Mouse (Mus musculus) hematopoietic stem cell, adult 5-6 weeks (primary cell): ENCODE results near the gene Enkd1. TPM values are rescaled to one million over a fixed set of nuclear protein-coding genes. Genes with fewer than 3 reads are reported as not detected.

Source experiments
- ATAC-seq, 2 experiments: fragments of 125-278 bp in 1 of 2; replicated peaks in 1 of 2; 2 replicates each; pipeline ENCODE4 v1.8.0; 2016 to 2017; ENCODE audit warnings: inconsistent platforms in 2 of 2, mild to moderate bottlenecking in 2 of 2, moderate number of reproducible peaks in 2 of 2, low read depth in 1 of 2, moderate TSS enrichment in 1 of 2; ENCODE audit not compliant: low FRiP score in 2 of 2, poor library complexity in 2 of 2, severe bottlenecking in 2 of 2, insufficient read depth in 1 of 2, low TSS enrichment in 1 of 2
- total RNA-seq: library from RNA; stranded (forward); fragments of 172-1452, 232-1000 nt; gene quantifications from 2 replicates; pipeline ENCODE4 v1.2.3, GENCODE M21; 2017

Gene Enkd1
- total RNA-seq: 16.1 and 17.6 TPM in 2 replicates

DNA sequence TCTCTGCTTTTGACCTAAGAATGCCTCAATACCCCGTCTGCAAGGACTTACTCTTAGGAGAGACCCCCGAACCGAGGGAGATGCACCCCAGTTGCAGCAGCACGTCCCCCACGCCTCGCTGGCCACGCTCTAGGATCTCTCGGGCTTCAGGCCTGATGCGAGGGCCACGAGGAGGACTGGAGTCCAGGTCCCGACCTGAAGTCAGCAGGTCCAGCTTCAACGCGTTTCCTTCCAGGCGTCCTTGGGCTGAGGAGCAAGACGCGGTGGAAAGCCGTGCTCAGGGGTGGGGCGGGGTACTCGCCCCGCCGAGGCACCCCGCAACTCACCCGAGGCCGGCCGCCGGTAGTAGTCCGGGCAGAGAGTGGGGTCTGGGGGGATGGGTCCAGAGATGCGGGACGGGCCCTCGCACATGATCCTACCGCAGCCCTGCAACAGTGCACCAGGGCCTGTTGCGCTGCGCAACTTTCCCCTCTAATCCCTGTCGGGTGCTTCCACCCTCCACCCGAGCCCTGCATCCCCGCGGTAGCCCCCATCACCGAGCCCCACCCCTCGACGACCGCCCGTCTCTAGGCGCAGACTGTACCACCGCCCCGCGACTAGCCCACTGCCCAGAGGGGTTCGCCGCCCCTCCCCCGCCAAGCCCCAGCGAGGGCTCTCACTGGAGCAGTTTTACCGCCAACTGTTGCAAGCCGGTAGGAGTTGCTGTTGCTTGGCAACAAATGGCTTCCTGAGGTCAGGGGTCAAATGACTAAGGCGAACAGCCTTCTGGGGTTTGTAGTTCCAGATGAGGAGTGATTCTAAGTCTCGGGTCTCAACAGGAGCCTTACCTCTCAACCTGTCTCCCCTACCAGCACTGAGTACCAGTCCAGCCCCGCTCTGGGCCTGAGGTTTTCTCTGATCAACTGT is at the start of gene Enkd1, which contains the start of gene 4933405L10Rik:
Gene Enkd1, minus strand, starts transcription at position 713 of the 906 bp plus-strand sequence.
Gene 4933405L10Rik, plus strand, starts transcription at position 158 of the 906 bp plus-strand sequence.
- peak; percentile 91 to 93 for ATAC-seq

DNA sequence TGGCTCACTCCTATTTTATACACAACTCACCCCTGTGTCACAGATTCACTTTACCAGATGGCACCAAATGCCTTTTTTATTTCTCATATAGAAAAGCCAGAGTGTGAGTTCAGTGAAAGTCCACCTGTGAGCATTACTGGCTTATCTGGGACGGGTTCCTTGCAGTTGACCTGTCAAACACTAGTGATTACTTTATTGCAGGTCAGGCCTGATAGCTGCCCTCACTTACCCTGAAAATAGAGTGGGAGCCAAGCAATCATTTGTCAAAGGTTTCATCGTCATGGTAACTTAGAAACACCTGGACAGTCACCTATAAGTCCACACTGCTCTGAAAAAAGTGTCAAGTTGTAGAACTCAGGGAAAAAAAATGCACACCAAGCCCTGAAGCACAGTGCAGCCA is 46.7 kb upstream of the Enkd1 start:
- ATAC-seq: no peak

DNA sequence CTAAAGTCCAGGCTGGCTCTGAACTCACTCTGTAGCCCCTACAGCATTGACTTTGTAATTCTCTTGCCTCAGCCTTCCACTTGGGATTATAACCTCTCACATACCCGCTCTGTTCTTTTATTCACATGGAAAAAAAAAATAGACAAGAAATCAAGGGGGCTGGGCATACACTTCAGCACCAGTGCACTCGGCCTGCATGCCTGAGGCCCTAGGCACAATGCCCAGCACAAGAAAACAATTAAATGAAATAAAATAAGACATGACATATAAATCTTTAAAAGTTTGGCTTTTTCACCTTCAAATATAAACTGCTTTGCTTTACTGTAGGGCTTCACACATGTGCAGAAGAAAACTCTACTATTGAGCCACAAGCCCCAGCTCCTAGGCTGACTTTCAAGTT is 45.9 kb upstream of the Enkd1 start:
- no peak for ATAC-seq

DNA sequence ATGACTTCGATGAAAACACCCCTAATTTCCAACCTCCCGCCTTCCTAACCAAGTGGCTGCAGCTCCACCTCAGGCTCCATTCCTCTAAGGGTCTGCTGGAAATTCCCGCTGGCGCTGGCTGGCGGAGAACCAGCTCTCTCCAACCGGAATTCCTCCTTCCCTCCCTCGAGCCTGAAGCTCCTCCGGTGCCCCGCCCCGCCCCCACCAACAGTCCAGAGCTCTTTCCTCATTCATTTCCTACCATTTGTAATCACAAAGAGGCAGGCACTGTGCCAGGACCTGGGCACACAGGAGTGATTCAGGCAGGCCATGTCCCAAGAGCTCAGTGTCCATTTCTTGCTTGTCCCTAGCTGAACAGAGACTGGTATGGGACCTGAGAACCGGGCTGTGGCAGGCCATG is 42.6 kb upstream of the Enkd1 start:
- peak in 1 of 2 experiments; percentile 29; a peak in 1 of 4 replicates for ATAC-seq

DNA sequence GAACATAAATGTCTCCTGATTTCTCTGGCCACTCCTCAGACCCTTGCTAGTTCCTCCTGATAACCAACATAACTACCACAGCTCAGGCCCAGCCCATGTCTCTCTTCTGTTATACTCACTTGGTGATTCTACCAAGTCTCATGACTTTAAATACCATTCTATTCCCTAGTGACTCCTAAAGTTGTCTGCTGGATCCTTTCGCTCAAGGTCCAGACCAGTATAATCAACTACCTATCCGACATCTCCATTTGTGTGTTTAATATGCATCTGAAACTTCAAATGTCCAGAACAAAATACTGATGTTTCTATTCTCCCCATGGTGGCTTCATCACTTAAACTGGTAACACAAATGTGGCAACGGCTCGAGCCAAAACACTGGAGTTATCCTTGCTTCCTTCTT is 35.3 kb upstream of the Enkd1 start:
- ATAC-seq: no peak

DNA sequence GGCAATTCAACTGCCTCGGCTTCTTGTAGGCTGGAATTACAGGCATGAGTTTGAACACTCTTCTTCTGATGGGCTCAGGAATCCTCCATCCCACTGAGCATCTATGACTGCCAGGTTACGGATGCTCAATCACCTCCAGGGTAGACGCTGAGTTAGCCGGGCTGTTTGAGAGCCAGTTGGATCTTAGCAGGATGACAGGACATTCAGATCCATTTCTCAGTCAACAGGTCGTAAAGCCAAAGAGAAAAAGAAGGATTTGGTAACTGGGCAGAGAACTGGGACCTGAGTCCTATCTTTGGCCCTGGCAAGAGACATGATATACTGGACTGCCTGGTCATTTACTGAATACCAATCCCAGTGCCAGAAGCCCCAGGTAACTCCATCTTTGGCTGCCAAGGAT is 31.2 kb upstream of the Enkd1 start:
- no peak for ATAC-seq

DNA sequence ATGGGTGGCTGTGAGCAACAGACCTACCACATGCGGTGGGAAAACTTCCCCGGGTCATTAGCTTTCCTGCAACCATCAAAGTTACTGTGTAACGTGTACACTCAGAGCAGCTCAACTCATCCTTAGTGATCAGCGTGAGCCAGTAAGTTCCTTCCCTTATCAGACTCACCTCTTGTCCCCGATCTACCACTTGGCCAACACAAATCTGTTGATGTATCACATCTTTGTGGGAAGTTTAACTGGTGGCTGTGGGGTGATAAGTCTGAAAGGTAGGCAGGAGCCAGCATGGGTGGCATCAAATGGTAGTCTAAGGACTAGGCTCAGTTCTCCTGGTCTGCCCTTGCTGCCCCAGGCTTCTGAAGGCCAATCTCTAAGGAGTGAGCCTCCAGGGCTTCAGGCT is 24.2 kb upstream of the Enkd1 start:
- no peak for ATAC-seq

DNA sequence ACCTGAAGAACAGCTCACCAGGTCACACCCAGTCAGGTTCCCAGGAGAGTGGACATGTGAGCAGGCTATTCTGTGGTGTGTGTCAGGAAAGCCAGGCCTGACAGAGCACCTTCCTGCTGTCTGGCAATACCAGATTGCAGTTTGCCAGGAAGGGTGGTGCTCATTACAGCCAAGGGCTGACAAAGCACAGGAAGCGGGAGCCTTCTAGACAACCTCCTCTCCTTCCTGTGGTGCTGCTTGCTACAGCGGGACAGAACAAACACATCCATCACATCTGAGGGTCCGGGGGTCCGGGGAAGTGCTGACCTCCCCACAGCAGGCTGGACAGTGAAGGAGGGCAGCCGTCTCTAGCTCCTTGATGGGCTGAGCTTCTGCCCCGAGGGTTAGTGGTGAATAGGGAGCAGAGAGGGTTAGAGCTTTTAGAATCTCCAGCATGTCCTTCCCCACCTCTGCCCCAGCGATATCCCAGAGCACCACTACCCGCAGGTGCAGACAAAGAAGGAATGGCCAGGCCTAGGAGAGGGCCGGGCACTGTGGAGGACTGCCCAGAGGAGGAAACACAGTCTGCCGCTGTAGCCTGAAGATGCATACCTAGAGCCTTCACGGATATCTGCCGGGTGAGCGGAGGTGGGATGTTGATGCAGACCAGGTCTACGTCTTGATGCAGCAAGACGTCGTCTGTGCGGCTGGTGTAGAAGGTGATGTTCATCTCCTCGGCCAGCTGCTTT is 19.6 kb upstream of the Enkd1 start:
- ATAC-seq: peak; percentile 81 to 87

DNA sequence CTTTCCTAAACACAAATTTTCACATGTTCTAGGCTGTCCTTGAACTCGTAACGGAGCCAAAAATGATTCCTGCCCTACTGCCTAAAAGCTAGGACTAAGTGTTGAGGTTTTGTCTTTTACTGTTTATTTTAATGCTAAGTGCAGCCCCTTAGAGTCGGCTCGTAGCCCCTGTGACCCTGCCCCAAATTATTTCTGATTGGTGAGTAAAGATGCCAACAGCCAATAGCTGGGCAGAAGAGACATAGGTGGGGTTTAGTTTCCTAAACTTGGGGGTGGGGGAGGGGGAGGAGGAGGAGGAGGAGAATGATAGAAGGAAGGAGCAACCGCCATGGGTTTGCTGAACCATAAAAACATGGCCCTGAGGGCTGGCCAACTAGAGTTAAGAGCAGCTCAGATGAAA is 17.7 kb upstream of the Enkd1 start:
- ATAC-seq: no peak

DNA sequence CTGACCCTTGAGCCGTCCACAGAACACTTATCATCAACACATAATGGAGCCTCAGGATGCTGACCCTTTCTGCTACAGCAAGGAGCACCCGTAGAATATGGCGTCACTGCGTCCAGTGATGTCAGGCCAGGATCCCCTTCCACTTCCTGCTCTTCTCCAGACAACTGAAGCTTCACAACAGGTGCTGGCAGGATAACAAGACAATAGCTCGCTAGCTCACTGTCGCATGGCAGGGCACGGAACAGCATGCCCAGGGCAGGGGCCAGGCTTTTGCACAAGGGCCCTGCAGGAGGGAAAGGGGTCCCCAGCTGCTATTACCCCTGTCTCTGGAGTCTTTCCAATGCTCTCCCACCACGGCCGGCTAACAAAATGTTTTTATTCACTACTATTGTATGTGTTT is 14.9 kb upstream of the Enkd1 start:
- ATAC-seq: no peak

DNA sequence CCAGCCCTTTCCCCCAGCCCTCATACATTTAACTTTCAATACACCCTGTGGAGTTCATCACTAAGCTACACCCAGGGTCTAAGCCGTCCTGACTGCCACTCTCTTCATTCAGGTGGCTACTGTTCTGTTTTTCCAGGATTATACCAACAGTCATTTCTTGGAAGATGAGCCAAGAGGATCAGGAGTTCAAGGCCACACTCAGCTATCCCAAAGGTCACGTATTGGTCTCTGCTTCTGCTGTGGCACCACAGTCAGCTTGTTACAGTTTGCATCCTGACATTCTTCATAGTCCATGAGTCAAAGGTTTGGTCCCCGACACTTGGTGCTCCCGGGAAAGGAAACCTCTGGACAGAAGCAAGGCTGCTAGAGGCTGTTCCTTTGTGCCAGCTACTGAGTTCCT is 11.6 kb upstream of the Enkd1 start:
- ATAC-seq: no peak

DNA sequence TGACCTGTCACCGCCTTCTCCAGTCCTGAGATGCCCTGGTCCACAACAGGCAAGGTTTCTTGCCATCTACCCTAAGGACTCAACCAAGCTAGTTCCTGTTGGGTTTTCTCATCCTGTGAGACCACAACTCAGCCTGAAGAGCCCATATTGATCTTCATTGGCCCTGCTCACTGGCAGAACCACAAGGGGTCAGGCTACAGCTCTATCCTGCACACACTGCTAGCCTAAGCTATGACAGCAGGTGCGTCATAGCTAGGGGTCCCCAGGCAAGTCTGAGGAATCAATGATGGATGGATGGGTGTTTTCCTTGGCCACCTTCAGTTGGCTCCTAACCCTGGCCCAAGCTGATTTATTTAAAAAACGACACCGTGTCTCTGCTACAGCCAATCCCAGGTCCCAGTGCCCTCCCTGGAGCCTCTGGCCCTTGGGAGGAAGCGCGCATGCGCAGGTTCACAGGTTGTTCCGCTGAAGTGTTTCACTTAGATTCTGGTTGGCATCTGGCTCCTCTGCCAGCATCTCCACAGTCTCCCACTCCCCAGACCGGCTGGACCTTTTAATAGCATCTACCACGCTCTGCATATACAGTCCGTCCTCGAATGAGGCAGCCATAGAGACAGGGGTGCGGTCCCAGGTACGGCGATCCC is 8.4 kb upstream of the Enkd1 start:
- no peak for ATAC-seq

DNA sequence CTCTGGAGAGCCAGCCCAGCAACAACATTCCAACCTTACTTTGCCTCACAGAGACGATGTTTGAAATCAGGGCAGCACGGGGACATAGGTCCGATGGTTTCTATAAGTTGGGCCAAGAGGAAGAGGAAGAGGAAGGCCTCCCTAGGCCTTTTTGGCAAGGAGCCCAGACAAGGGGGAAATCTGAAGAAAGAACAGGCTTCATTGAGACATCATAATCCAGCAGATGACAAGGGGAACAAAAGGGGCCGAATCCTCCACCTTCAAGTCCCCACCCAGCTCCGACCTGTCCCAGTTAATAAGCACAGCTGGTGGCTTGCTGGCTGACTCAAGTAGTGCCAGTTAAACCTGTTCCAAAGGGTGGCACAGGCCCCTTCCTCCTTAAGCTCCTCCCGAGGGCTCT is 7.0 kb upstream of the Enkd1 start:
- peak; percentile 14 to 25; a peak in 1 of 4 replicates for ATAC-seq

DNA sequence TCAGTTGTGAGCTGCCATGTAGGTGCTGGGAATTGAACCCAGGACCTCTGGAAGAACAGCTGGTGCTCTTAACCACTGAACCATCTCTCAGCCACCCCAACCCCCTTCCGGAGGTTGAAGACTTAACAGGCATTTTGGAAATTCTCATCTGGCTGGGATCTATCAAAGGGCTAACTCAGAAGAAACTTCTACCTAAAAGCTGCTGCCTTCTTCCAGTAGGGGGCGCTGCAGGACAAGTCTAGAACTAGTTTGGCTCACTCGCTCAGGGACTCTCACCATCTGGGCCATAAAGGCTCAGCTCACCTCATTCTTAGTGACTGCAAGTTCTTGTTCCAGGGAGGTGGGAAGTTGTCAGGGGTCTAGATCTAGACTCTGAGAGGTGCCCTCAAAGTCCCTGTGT is 6.1 kb upstream of the Enkd1 start:
- peak; percentile 85 to 88 for ATAC-seq

DNA sequence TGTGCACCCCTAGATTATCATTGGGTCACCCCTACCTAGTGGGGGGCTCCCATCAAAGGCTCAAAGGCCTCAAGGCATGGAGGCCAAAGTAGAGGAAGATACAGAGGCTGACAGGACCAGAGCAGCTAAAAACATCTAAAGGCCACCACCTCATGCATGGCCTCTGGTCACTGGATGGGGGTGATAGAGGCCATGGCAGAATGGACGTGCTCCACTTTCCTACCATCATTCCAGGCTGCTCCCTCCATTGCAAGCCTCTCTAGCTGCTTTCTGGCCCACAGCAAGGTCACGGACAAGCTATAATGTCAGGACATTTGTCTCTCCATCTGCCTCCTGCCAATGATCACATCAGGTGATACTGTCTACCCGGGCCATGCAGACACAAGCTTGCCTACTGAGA is 4.3 kb upstream of the Enkd1 start:
- no peak for ATAC-seq

DNA sequence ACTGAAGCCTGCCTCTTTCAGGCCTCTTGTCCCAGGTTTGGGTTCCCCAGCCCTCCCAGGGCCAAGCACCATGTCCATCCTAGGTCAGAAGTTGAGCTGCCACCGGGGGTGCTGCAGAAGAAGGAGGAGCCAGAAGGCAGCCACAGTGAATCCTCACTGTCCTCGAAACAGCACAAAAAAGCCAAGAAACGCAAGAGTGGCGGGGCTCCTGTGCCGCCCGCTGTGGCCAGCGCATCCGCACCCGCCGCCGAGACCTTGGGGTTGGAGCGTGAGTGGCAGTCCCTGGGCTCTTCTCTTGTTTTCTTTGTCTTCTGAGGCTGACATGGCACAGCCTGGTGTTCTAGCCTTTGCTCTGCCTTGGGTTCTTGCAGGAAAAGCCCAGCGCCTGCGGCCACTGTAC is 1.3 kb upstream of the Enkd1 start:
- ATAC-seq: no peak

DNA sequence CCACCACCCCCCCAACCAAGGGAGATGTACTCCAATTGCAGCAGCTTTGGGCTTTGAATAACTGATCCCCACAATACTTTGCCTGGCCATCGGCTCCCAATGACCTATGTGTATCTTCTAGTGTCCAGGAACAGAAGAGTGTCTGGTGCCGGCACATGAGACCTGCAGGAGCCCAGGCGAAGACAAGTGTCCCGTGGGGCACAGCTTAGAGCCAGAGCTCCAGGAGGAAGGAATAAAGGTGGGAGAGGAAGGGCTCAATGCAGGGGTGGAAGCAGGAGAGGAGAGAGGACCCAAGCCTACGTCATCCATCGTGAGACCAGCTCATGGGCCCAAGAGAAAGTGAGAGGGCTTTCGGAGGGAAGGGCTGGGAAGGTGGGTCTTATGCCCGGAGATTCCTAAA is 665 bp upstream of the Enkd1 start:
- ATAC-seq: no peak

DNA sequence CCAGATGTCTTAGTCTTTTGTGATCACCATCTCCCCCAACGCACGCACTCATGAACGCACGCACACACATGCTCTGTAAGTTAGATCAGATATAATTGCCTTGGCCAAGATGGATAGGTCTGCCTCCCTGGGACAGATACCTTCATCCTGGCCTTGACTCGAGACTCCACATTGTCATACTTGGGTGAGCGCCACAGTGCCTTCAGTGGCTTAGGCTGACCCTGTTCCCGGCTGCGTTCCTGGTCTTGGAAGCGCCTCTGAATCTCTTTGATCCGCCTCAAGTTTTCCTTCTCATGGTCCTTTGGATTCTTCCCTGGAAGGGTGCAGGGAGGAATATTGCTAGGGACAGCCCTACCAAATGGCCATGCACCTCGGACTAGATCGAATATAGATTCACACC is 1.6 kb downstream of the Enkd1 start:
- no peak for ATAC-seq
